Mouse (Mus musculus): ENCODE results near the gene Scamp3. TPM values are rescaled to one million over a fixed set of nuclear protein-coding genes. Genes with fewer than 3 reads are reported as not detected.
"Not testable (repeated sequence)": the region's sequence is repeated elsewhere in the genome, so short reads cannot be mapped to it uniquely, and the experiment has no call there.

The Scamp3 gene
- polyA plus RNA-seq, 1 experiment, result 54.2 TPM

- H3K27ac ChIP-seq (ENCODE audit: control insufficient read depth, insufficient read depth, low read depth, low read length, poor library complexity), result no peak overlapping the region
- TF ChIP-seq POLR2A (IDR thresholded peaks at IDR 0.05; ENCODE audit: borderline replicate concordance, control insufficient read depth, low read depth, low read length), result no peak
- TF ChIP-seq CTCF (IDR thresholded peaks at IDR 0.05; ENCODE audit: control insufficient read depth, insufficient read depth, low read length), result no peak
- H3K4me1 ChIP-seq (ENCODE audit: control insufficient read depth, insufficient read depth, low read length), result peaks cover 3% of the 10 kb centered on the region; the same call in 1 of the 2 replicates
- H3K4me3 ChIP-seq (replicated peaks; ENCODE audit: control insufficient read depth, low read depth, low read length), result no peak overlapping the region
- 1% methylated on average over 13 of the region's 13 CpGs for WGBS
These were observed 18.1 kb upstream of the Scamp3 start for GRCm38 (mm10) chr3:89159211-89159610.

- Histone ChIP-seq H3K27ac (ENCODE audit: control insufficient read depth, insufficient read depth, low read depth, low read length, poor library complexity) (no peak within 1 kb of the TSS), H3K4me1 (ENCODE audit: control insufficient read depth, insufficient read depth, low read length) (peaks cover 3% of the 10 kb centered on the region; the same call in 1 of the 2 replicates), H3K4me3 (replicated peaks; ENCODE audit: control insufficient read depth, low read depth, low read length) (peak within 1 kb of the TSS; percentile 26)
- TF ChIP-seq POLR2A (IDR thresholded peaks at IDR 0.05; ENCODE audit: borderline replicate concordance, control insufficient read depth, low read depth, low read length), result no peak
- peak; percentile 38; the same call in 1 of the 2 replicates for TF ChIP-seq CTCF (IDR thresholded peaks at IDR 0.05; ENCODE audit: control insufficient read depth, insufficient read depth, low read length)
- WGBS, result under 1% methylated on average over 63 of the region's 66 CpGs
These were observed 17.5 kb upstream of the Scamp3 start, which contains the start of gene Hcn3 for GRCm38 (mm10) chr3:89159616-89160344. Gene Hcn3, minus strand, starts transcription at chr3:89160196.

DNA sequence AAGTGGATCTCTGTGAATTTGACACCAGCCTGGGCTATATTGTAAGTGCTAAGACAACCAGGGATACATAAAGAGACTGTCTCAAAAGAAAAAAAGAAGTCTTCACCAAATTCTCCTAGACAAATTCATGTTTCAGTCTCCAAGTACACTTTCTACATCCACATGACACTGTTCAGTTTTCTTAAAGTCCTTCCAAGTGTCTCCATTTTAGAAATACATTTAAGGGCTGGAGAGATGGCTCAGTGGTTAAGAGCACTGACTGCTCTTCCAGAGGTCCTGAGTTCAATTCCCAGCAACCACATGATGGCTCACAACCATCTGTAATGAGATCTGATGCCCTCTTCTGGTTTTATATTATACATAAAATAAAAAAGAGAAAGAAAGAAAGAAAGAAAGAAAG lies 16.1 kb upstream of the Scamp3 start:
- not testable (repeated sequence) for H3K4me3 ChIP-seq (replicated peaks; ENCODE audit: control insufficient read depth, low read depth, low read length); H3K4me1 ChIP-seq (ENCODE audit: control insufficient read depth, insufficient read depth, low read length); H3K27ac ChIP-seq (ENCODE audit: control insufficient read depth, insufficient read depth, low read depth, low read length, poor library complexity)

GRCm38 (mm10) chr3:89161786-89162185 lies 15.5 kb upstream of the Scamp3 start:
- TF ChIP-seq CTCF (IDR thresholded peaks at IDR 0.05; ENCODE audit: control insufficient read depth, insufficient read depth, low read length), result no peak
- TF ChIP-seq POLR2A (IDR thresholded peaks at IDR 0.05; ENCODE audit: borderline replicate concordance, control insufficient read depth, low read depth, low read length), result no peak
- WGBS, result 76% methylated on average over 4 of the region's 4 CpGs

GRCm38 (mm10) chr3:89163123-89163522 lies 14.2 kb upstream of the Scamp3 start:
- no peak for TF ChIP-seq CTCF (IDR thresholded peaks at IDR 0.05; ENCODE audit: control insufficient read depth, insufficient read depth, low read length)
- no peak for TF ChIP-seq POLR2A (IDR thresholded peaks at IDR 0.05; ENCODE audit: borderline replicate concordance, control insufficient read depth, low read depth, low read length)
- Histone ChIP-seq H3K27ac (ENCODE audit: control insufficient read depth, insufficient read depth, low read depth, low read length, poor library complexity) (no peak overlapping the region), H3K4me3 (replicated peaks; ENCODE audit: control insufficient read depth, low read depth, low read length) (no peak overlapping the region), H3K4me1 (ENCODE audit: control insufficient read depth, insufficient read depth, low read length) (peaks cover 4% of the 10 kb centered on the region; the same call in 1 of the 2 replicates)
- WGBS, result 76% methylated on average over 1 of the region's 1 CpGs

More at GRCm38 (mm10) chr3:89161786-89162185, 15.5 kb upstream of the Scamp3 start:
- Histone ChIP-seq H3K27ac (ENCODE audit: control insufficient read depth, insufficient read depth, low read depth, low read length, poor library complexity) (no peak overlapping the region), H3K4me3 (replicated peaks; ENCODE audit: control insufficient read depth, low read depth, low read length) (no peak overlapping the region), H3K4me1 (ENCODE audit: control insufficient read depth, insufficient read depth, low read length) (peaks cover 5% of the 10 kb centered on the region; the same call in 1 of the 2 replicates)

DNA sequence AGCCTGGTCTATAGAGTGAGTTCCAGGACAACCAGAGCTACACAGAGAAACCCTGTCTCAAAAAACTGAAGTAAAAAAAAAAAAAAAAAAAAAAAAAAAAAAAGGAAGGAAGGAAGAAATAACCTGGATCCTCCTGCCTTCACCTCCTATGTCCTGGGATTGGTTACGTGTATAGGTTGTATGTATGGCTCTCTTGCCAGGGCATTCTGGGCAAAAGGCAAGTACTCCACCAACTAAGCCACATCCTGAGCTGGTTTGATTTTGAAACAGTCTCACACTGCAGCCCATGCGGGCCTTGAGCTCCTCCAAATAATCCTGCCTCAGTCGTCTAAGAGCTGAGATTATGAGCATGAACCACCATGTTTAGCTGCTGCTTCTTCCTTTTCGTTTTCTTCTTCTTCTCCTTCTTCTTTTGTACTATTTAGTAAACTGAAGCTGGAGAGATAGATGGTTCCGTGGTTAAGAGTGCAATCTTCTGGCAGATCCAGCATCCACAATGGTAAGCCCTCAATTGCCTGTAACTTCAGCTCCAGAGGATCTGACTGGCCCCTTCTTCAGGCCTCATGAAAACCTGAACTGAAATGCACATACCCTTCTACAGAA lies 13.5 kb upstream of the Scamp3 start:
- no peak overlapping the region for H3K27ac ChIP-seq (ENCODE audit: control insufficient read depth, insufficient read depth, low read depth, low read length, poor library complexity)
- TF ChIP-seq POLR2A (IDR thresholded peaks at IDR 0.05; ENCODE audit: borderline replicate concordance, control insufficient read depth, low read depth, low read length) (no peak), CTCF (IDR thresholded peaks at IDR 0.05; ENCODE audit: control insufficient read depth, insufficient read depth, low read length) (no peak)
- 18% methylated on average over 5 of the region's 5 CpGs for WGBS
- H3K4me3 ChIP-seq (replicated peaks; ENCODE audit: control insufficient read depth, low read depth, low read length), result peak overlapping the region; percentile 1
- H3K4me1 ChIP-seq (ENCODE audit: control insufficient read depth, insufficient read depth, low read length), result peaks cover 4% of the 10 kb centered on the region; the same call in 1 of the 2 replicates

DNA sequence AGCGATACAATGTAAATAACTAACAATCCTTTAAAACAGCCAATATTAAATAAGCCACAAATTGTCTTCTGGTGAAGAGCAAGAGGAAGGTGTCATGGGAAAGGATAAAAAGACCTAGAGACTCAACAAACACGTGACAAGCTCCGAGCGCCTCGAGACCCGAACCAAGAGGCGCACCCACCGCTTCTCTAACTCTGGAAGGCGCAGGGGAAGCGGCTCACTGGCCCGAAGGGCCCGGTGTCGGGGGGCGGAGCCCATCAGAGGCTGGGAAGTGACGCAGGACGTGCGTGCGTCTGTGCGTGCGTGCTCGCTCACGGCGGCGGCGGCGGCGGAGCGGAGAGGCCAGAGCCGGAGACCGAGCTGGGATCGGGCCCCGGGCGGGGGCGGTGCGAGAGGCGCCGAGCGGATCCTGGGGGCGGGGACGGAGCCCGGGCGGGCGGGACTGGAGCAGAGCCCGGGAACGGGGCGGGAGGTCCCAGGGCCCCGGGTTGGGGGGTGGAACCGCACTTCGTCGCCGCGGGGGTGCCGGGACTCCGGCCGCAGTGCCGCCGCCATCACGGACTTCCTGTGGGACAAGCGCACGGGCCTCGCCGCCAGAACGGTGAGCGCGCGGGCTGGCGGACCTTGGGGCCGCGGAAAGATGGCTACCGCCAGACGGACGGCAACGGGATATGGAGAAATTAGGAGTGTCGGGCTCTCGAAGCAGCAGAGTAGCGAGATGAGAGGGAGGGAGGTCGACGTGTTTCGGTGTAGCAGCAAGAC lies 12.6 kb upstream of the Scamp3 start, which contains the start of gene Clk2:
Gene Clk2 (plus strand): TSS at position 290 of the 762 bp plus-strand sequence.
- Histone ChIP-seq H3K27ac (ENCODE audit: control insufficient read depth, insufficient read depth, low read depth, low read length, poor library complexity) (peak within 1 kb of the TSS; percentile 89), H3K4me3 (replicated peaks; ENCODE audit: control insufficient read depth, low read depth, low read length) (peak within 1 kb of the TSS; percentile 85), H3K4me1 (ENCODE audit: control insufficient read depth, insufficient read depth, low read length) (peaks cover 4% of the 10 kb centered on the region; the same call in 1 of the 2 replicates)
- TF ChIP-seq CTCF (IDR thresholded peaks at IDR 0.05; ENCODE audit: control insufficient read depth, insufficient read depth, low read length) (no peak), POLR2A (IDR thresholded peaks at IDR 0.05; ENCODE audit: borderline replicate concordance, control insufficient read depth, low read depth, low read length) (peak; percentile 53; the same call in 1 of the 2 replicates)
- WGBS, result under 1% methylated on average over 71 of the region's 79 CpGs
